Comparison of ENCODE assay signal across 24 mouse cellular contexts in genomic region chr1:76529531-76529930, GRCm38 (mm10).
DNase-seq lines count a peak whose midpoint lies in the region; ATAC-seq and TF ChIP-seq lines count a peak whose summit lies in the region.
"Had no signal": no experiment of that assay in that cellular context is flagged by ENCODE, and none has a peak within 500 bp of the region (broad histone marks: within the 10 kb centered on the region; RNA-seq: fewer than 3 reads in every experiment).

No protein-coding gene starts in this region.

- no peak overlapping the region for H3K27ac ChIP-seq in lung, embryonic 14.5 days (ENCODE audit: low read depth)
- H3K27ac ChIP-seq: embryonic facial prominence, embryonic 12.5 days; heart, embryonic 13.5 days; hindbrain, embryonic 12.5 days; left cerebral cortex, adult 2 months; midbrain, embryonic 13.5 days; neural tube, embryonic 12.5 days had no signal

- WGBS in lung, embryonic 14.5 days, result 36% methylated on average over 9 of the region's 9 CpGs

- H3K9me3 ChIP-seq in lung, embryonic 14.5 days (ENCODE audit: low read depth, low read length), result no peaks in the 10 kb centered on the region
- H3K9me3 ChIP-seq: embryonic facial prominence, embryonic 12.5 days; heart, embryonic 13.5 days; hindbrain, embryonic 12.5 days; midbrain, embryonic 13.5 days; neural tube, embryonic 12.5 days had no signal

- no peaks in the 10 kb centered on the region for H3K27me3 ChIP-seq in lung, embryonic 14.5 days (ENCODE audit: insufficient read depth, low read length)
- H3K27me3 ChIP-seq: embryonic facial prominence, embryonic 12.5 days; heart, embryonic 13.5 days; hindbrain, embryonic 12.5 days; midbrain, embryonic 13.5 days; neural tube, embryonic 12.5 days had no signal

- H3K36me3 ChIP-seq in lung, embryonic 14.5 days (ENCODE audit: insufficient read depth), result no peaks in the 10 kb centered on the region
- H3K36me3 ChIP-seq: embryonic facial prominence, embryonic 12.5 days; heart, embryonic 13.5 days; hindbrain, embryonic 12.5 days; midbrain, embryonic 13.5 days; neural tube, embryonic 12.5 days had no signal

- no peak for ATAC-seq in lung, embryonic 14.5 days (ENCODE audit: insufficient read depth)
- ATAC-seq: forebrain, postnatal 0 days; midbrain, embryonic 13.5 days had no signal

- no peak overlapping the region for H3K4me2 ChIP-seq in lung, embryonic 14.5 days
- H3K4me2 ChIP-seq: embryonic facial prominence, embryonic 12.5 days; heart, embryonic 13.5 days; hindbrain, embryonic 12.5 days; liver, embryonic 11.5 days; midbrain, embryonic 13.5 days; neural tube, embryonic 12.5 days had no signal

- H3K4me3 ChIP-seq in lung, embryonic 14.5 days (ENCODE audit: low read depth, low read length), result no peak overlapping the region
- H3K4me3 ChIP-seq: embryonic facial prominence, embryonic 12.5 days; heart, embryonic 13.5 days; hindbrain, embryonic 12.5 days; left cerebral cortex, adult 2 months; midbrain, embryonic 13.5 days; neural tube, embryonic 12.5 days had no signal

- no peak overlapping the region for H3K9ac ChIP-seq in lung, embryonic 14.5 days
- H3K9ac ChIP-seq: embryonic facial prominence, embryonic 12.5 days; forebrain, postnatal 0 days; heart, embryonic 13.5 days; hindbrain, embryonic 12.5 days; midbrain, embryonic 13.5 days; neural tube, embryonic 12.5 days had no signal

- H3K4me1 ChIP-seq in lung, embryonic 14.5 days (ENCODE audit: insufficient read depth), result no peaks in the 10 kb centered on the region
- H3K4me1 ChIP-seq: embryonic facial prominence, embryonic 12.5 days; hindbrain, embryonic 12.5 days; midbrain, embryonic 13.5 days; neural tube, embryonic 12.5 days had no signal

- no peak for TF ChIP-seq CTCF in lung, embryonic 14.5 days (IDR thresholded peaks at IDR 0.05; ENCODE audit: low read depth)

- peak; percentile 2 for DNase-seq in kidney, adult 9 months
- DNase-seq in kidney, adult 8-10 months, result no peak
- DNase-seq in lung, embryonic 14.5 days, result peak; percentile 20
- no peak for DNase-seq in lung, adult 18-20 months
- DNase-seq in embryo, embryonic 11 days, result peak; percentile 36
- peak; percentile 49 to 55 for DNase-seq in kidney, postnatal 4 days
- DNase-seq in cerebellum, postnatal 36 days, result no peak
- no peak for DNase-seq in heart, adult 9 months (ENCODE audit: low spot score in 2 of 2)
- DNase-seq: cerebellum, adult 11-12 months; cerebellum, postnatal 14 days; forebrain, postnatal 0 days; gastrocnemius, postnatal 25 days; heart, adult 18-20 months; lung, postnatal 10 days; retina, postnatal 1 day; right cerebral cortex, postnatal 25 days; spleen, adult 18-20 months had no signal

Comparison
In these comparisons a context has a peak if more than half of its experiments do, and no peak if none do; other contexts are left out.
1. DNase-seq: peak in kidney, adult 9 months (single experiment), lung, embryonic 14.5 days (single experiment), embryo, embryonic 11 days (single experiment) and kidney, postnatal 4 days (2 of 2); none in kidney, adult 8-10 months (0 of 2), lung, adult 18-20 months (0 of 2), cerebellum, postnatal 36 days (0 of 2) and heart, adult 9 months (0 of 2).